Mouse (Mus musculus): ENCODE results near the gene Neurl2.
"Not testable (repeated sequence)": the region's sequence is repeated elsewhere in the genome, so short reads cannot be mapped to it uniquely, and the experiment has no call there.

Gene Neurl2

GRCm38 (mm10) chr2:164817206-164817605 lies 16.1 kb downstream of the Neurl2 start:
- no peak for DNase-seq (ENCODE audit: low read depth, low spot score)

DNA sequence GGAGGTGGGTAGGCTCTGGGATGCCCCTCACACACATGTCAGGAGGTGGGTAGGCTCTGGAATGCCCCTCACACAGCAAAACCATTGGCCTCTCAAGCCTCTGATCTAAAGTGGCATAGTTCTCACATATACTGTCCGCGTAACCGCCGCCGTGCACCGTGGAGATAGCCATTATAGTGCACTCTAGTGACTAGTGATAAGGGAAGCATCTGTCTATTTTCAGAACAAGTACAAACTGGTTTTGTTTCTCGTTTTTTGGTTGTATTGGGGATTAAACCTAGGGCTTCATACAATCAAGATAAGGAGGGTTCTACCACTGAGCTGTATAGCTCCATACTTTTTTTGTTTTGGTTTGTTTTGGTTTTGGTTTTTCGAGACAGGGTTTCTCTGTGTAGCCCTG lies 17.4 kb downstream of the Neurl2 start:
- DNase-seq (ENCODE audit: low read depth, low spot score): no peak

DNA sequence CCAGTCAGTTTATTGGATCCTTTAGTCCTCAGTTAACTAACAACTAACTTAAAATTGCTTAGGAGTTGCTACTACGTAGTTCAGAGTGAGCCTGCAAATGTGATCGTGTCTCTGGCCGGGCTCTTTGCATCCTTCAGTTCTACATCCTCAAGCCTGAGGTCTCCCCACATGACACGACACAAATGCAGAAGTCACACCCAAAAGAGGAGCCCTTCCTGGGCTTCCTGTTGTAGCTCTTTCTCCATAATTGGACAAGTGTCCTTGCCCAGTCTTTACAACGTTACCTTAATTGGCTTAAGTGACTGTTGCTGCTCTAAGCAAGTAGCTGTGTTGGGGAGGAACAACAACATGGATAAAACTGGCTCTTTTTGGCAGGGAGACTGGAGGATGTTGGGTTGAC lies 17.9 kb downstream of the Neurl2 start:
- no peak for DNase-seq (ENCODE audit: low read depth, low spot score)

- no peak for DNase-seq (ENCODE audit: low read depth, low spot score)
Observed at GRCm38 (mm10) chr2:164813557-164813956, 19.7 kb downstream of the Neurl2 start.

DNA sequence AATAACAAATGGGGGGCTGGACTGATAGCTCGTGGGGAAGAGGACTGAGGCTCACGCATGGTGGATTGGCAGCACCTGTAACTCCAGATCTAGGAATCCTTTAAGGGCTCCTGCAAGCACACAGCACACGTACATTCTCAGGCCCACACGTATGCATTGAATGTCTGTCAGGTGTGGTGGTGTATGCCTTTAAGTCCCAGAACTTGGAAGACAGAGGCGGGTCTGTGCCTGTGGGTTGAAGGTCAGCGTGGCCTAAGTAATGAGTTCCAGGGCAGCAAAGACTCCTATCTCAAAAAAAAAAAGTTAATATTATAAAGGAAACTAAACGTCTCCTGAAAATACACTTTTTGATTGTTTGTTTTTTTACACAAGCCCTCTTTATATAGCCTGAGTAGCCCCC lies 26.6 kb downstream of the Neurl2 start:
- DNase-seq (ENCODE audit: low read depth, low spot score): no peak

- no peak for DNase-seq (ENCODE audit: low read depth, low spot score)
Observed at GRCm38 (mm10) chr2:164805332-164805718, 27.9 kb downstream of the Neurl2 start.

GRCm38 (mm10) chr2:164804533-164805331 lies 28.5 kb downstream of the Neurl2 start, which contains the start of the genes Acot8 and Zswim3:
Acot8 (minus strand) TSS chr2:164804882.
Zswim3 (plus strand) TSS chr2:164805098.
- peak; percentile 97 for DNase-seq (ENCODE audit: low read depth, low spot score)

GRCm38 (mm10) chr2:164803921-164804313 lies 29.3 kb downstream of the Neurl2 start:
- no peak for DNase-seq (ENCODE audit: low read depth, low spot score)

DNA sequence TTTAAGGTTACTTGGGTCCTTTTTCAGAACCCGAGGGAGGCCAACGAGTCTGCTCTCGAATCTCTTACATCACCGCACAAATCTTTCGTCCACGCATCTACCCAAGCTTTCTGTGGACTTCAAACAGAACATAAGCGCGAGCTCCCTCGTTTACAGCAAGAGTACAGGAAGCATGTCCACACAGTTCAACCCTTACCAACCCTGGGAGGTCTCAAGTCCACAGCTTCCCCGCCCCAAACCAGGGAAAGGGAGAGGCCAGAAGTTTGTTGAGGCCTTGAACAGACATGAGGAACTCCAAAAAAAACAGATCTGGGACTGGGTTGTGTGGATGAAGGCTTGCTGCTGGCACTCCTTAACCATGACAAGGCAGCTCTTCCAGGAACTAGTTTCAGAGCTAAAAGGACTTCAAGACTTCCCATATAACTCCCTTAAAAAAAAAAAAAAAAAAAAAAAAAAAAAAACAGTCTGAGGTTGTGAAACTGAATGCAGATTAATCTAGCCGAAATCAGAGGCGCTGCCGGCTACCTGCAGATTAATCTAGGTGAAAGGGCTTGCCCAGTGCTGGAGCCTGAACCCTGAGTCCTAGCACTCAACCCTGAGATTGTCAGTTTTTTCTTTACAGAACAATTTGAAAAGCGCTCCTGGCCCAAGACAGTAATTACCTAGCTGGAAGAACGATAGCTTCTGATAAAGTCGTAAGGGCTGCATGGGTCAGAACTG lies 29.9 kb downstream of the Neurl2 start:
- no peak for DNase-seq (ENCODE audit: low read depth, low spot score)

DNA sequence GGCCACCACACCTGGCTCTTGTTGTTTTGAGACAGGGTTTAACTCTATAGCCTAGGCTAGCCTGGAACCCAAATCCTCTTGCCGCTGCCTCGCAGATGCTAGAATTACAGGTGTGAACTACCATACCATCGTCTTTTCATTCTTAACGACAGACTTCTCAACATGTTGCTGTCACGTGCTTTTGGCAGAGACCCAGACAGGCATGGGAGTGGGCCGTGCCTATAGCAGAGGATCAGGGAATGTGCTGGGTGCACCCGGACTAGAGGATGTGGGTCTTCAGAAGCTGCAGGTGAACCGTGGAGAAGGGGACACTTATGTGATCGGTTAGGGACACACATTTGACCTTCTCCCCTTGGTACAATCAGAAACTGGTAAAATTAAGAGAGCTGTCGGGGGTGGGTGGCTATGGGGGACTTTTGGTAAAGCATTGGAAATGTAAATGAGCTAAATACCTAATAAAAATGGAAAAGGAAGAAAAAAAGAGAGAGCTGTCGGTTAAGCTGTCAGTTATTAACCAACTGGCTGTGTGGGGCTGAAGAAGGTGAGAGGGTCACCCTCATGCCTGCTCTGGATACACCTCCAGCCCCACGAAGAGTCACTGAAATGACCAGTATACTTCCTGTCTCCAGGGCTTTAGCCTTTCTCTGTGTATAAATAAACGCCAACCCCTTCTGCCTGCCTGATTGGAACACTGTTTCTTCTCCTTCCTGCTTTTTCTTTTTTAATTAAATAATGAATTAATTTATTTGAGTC lies 32.8 kb downstream of the Neurl2 start:
- DNase-seq (ENCODE audit: low read depth, low spot score): no peak

DNA sequence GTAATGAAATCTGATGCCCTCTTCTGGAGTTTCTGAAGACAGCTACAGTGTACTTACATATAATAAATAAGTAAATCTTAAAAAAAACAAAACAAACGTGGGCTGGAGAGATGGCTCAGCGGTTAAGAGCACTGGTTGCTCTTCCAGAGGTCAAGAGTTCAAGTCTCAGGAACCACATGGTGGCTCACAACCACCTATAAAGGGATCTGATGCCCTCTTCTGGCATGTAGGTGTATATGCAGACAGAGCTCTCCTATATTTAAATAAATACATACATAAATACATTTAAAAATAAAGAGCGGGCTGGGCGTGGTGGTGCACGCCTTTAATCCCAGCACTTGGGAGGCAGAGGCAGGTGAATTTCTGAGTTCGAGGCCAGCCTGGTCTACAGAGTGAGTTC lies 34.7 kb downstream of the Neurl2 start:
- DNase-seq (ENCODE audit: low read depth, low spot score): not testable (repeated sequence)

DNA sequence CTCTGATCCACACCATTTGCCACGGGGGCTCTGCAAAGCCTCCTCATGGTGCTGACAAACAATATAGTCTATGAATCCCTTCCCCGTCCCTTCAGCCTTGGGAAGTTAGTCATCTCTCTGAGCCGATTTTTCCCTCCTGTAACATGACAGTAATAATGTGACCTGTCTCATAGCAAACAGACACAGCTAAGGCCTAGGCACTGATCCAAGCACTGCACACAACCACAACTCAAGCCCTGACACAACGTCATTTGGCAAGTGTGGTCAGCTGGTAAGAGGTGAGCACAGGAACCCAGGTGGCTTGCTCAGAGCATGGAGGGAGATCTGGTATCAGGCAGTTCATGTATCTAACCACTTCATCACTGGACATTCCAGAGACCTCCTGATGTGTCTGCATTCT lies 37.4 kb downstream of the Neurl2 start:
- no peak for DNase-seq (ENCODE audit: low read depth, low spot score)

DNA sequence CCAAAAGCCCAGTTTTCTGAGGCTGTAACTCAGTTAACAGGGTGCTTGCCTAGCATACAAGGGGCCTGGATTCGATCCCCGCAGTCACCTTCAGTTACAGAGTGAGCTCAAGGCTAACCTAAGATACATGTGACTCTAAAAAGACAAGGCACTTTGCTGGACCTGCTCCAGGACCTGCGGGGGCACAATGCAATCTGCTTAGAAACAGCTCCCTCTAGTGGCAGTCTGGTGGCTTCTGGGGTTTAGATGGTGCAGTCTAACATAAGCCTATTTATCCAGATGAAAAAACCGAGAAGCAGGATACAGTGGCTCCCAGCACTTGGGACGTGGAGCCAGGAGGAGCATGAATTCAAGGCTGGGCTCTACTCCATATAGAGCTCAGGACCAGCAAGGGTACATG lies 39.0 kb downstream of the Neurl2 start:
- DNase-seq (ENCODE audit: low read depth, low spot score): no peak

GRCm38 (mm10) chr2:164793772-164794171 lies 39.5 kb downstream of the Neurl2 start:
- DNase-seq (ENCODE audit: low read depth, low spot score): no peak

GRCm38 (mm10) chr2:164793236-164793635 lies 40.0 kb downstream of the Neurl2 start:
- DNase-seq (ENCODE audit: low read depth, low spot score): no peak

DNA sequence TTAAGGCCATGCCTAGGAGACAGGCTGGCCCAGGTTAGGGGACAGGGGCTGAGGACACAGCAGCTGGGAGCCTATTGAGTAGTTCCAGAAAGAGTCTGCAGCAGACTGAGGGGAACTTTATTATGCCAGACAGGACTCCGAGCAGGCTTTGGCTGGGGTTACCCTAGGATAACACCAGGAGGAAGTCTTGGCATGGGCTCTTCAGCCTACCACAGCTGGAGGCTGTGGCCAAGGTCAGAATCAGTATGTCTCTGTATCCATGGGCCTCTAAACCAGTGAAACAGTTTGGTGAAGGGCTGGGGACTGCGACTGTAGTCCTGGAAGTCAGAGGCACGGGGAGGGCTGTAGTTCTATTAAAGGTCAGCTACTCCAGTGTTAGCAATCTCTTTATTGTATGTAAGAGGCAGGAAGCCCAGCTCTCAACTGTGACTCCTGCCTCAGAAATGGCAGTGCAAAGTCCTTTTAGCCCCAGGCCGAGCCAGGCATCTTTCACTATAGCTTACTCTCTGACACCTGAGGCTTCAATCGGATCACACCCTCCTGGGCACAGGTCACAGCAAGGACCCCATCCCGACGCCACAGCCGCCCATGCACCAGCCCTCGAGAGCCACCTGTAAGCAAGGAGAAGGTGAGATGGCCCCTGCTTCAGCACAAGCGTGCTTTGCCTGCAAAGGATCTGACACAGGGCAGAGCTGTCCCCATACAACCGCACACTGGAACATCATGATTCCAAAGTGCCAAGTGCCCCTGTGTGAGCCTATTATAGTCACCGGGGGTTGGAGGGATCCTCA lies 40.7 kb downstream of the Neurl2 start:
- no peak for DNase-seq (ENCODE audit: low read depth, low spot score)

- DNase-seq (ENCODE audit: low read depth, low spot score): no peak
Observed at GRCm38 (mm10) chr2:164791841-164792261, 41.4 kb downstream of the Neurl2 start.

DNA sequence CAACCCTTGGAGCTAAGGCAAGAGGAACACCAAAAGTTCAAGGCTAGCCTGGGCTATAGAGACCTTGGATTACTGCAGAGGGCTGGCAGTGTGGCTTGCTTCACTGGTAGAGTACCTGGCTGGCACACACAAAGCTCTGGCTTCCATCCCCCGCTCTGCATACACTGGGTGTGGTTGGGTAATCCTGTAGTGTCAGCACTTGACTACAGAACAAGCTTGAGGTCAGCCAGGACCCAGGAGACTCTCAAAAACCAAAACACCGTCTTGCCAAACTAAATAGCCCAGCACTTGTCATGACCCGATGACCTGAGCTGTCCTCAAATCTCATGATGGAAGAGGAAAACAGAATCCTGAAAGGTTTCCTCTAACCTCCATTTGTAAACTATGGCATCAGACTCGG lies 42.8 kb downstream of the Neurl2 start:
- DNase-seq (ENCODE audit: low read depth, low spot score): no peak

- DNase-seq (ENCODE audit: low read depth, low spot score): no peak
Observed at GRCm38 (mm10) chr2:164788411-164788810, 44.8 kb downstream of the Neurl2 start.

DNA sequence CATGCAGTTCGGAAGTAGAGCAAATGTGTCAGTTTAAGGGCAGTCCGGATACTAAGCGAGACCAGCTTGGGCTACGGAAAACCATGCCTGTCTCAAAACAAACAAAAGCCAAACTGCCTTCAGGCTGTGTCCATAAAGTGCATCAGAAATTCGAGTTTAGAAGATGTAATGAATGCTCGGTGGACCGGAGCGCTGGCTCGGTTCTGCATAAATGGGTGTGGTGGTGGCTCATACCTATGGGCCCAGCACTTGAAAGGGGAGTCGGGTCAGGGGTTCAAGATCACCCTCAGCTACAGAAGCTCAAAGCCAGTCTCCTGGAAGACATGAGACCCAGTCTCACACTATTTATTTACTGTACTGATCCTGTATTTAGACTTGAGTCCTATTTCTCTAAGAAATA lies 45.5 kb downstream of the Neurl2 start:
- no peak for DNase-seq (ENCODE audit: low read depth, low spot score)

GRCm38 (mm10) chr2:164787032-164787431 lies 46.2 kb downstream of the Neurl2 start:
- no peak for DNase-seq (ENCODE audit: low read depth, low spot score)
